Mouse (Mus musculus): Measurements from ENCODE around the gene Aph1c. TPM values are rescaled to one million over a fixed set of nuclear protein-coding genes. Genes with fewer than 3 reads are reported as not detected.

Gene Aph1c
- polyA plus RNA-seq, 1 experiment from 2014 or later, result 36.8 TPM

DNA sequence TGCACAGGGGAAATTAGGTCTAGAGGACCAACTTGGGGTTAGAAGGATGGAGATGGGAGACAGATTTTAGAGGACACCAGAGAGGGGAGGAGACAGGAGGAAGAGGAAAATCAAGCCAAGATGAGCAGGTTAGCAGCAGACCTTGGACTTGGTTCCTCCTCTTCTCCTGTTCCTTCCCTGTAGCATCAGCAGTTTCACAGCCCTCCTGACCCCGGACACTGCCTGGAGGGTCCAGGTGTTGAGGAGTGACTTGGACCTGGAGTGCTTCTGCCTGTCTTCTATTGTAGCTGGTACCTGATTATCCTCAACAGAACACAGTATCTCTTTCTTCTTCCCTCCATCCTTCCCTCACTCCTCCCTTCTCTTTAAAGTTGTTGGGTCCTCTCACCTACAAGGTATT lies 65.8 kb downstream of the Aph1c start:
- 0 out of 2 replicates have a peak, but pooled peaks cover 7% of the 10 kb centered on the region for H3K4me1 ChIP-seq (replicated peaks; ENCODE audit: control insufficient read depth, insufficient read depth, low read length)
- no peak overlapping the region for H3K4me2 ChIP-seq (replicated peaks; ENCODE audit: low read depth)
- 80% methylated on average over 1 of the region's 1 CpGs for WGBS
- H3K27me3 ChIP-seq (replicated peaks; ENCODE audit: control insufficient read depth, insufficient read depth, low read length), result no peaks in the 10 kb centered on the region
- peak overlapping the region; percentile 57 for H3K27ac ChIP-seq (ENCODE audit: low read depth, low read length)
- no peak overlapping the region for H3K9ac ChIP-seq (ENCODE audit: low read depth, low read length)
- no peak for TF ChIP-seq CTCF (IDR thresholded peaks at IDR 0.05; ENCODE audit: low read depth)
- no peaks in the 10 kb centered on the region for H3K36me3 ChIP-seq (ENCODE audit: control insufficient read depth, insufficient read depth)
- H3K9me3 ChIP-seq (ENCODE audit: control insufficient read depth), result no peaks in the 10 kb centered on the region
- H3K4me3 ChIP-seq (ENCODE audit: low read depth, low read length), result no peak overlapping the region
- peak; percentile 26; the same call in 1 of the 2 replicates for ATAC-seq

Other genes with a start within 250 kb of the Aph1c start
- 63.5 and 70.3 TPM in 2 replicates for gene Usp3, start 241.6 kb downstream of the Aph1c start, polyA plus RNA-seq (2015; fragmentation: Nextera tagmentation; extraction: Ambion mirVana)
- 5.9 and 7.3 TPM in 2 replicates for gene Car12, start 121.0 kb downstream of the Aph1c start, polyA plus RNA-seq (2015; fragmentation: Nextera tagmentation; extraction: Ambion mirVana)
- gene Aph1b, start 39.2 kb downstream of the Aph1c start, polyA plus RNA-seq (2015; fragmentation: Nextera tagmentation; extraction: Ambion mirVana), result 11.1 and 11.8 TPM in 2 replicates
- 0.05 and 0.18 TPM in 2 replicates for gene Gm10647, start 37.7 kb downstream of the Aph1c start, polyA plus RNA-seq (2015; fragmentation: Nextera tagmentation; extraction: Ambion mirVana)
- 16.2 and 18.9 TPM in 2 replicates for gene Rab8b, start 85.0 kb upstream of the Aph1c start, polyA plus RNA-seq (2015; fragmentation: Nextera tagmentation; extraction: Ambion mirVana)
- gene Rps27l, start 111.4 kb upstream of the Aph1c start, polyA plus RNA-seq (2015; fragmentation: Nextera tagmentation; extraction: Ambion mirVana), result 712 and 778 TPM in 2 replicates
- gene Lactb, start 140.8 kb upstream of the Aph1c start, polyA plus RNA-seq (2015; fragmentation: Nextera tagmentation; extraction: Ambion mirVana), result 14.9 and 17.2 TPM in 2 replicates
- 1,318 and 1,424 TPM in 2 replicates for gene Tpm1, start 214.7 kb upstream of the Aph1c start, polyA plus RNA-seq (2015; fragmentation: Nextera tagmentation; extraction: Ambion mirVana)